Mouse (Mus musculus) forebrain, postnatal 0 days (tissue): Measurements from ENCODE around the gene Mafk. TPM values are rescaled to one million over a fixed set of nuclear protein-coding genes. Genes with fewer than 3 reads are reported as not detected.

Experiments
- ATAC-seq: fragments of 200-750 bp; cut with Nextera tagmentation; 2 replicates; pipeline ENCODE4 v1.8.0; 2017; ENCODE audit warnings: mild to moderate bottlenecking, moderate library complexity
- DNase-seq: peaks from one replicate; pipeline ENCODE4 v3.0.0-alpha.2; 2015
- H3K27ac ChIP-seq: fragments of 300-500 bp; sonication (generic); 2 replicates; pipeline ENCODE4 v1.5.1; 2014; ENCODE audit warnings: low read depth, mild to moderate bottlenecking, antibody characterized with exemption, low read length, moderate library complexity, mixed read lengths
- H3K27me3 ChIP-seq: fragments of 300-500 bp; sonication (generic); 2 replicates; pipeline ENCODE4 v1.6.1; 2014; ENCODE audit warnings: mild to moderate bottlenecking, low read length, mixed read lengths; ENCODE audit not compliant: insufficient read depth
- H3K36me3 ChIP-seq: fragments of 300-500 bp; sonication (generic); 2 replicates; pipeline ENCODE4 v1.6.1; 2014; ENCODE audit warnings: mild to moderate bottlenecking, moderate library complexity; ENCODE audit not compliant: insufficient read depth
- H3K4me1 ChIP-seq: fragments of 300-500 bp; sonication (generic); 2 replicates; pipeline ENCODE4 v1.6.1; 2014; ENCODE audit warnings: antibody characterized with exemption; ENCODE audit not compliant: insufficient read depth
- H3K4me2 ChIP-seq: fragments of 300-500 bp; sonication (generic); 2 replicates; pipeline ENCODE4 v1.6.1; 2014; ENCODE audit warnings: low read depth, mild to moderate bottlenecking, moderate library complexity
- H3K4me3 ChIP-seq: fragments of 300-500 bp; sonication (generic); 2 replicates; pipeline ENCODE4 v1.5.1; 2014; ENCODE audit warnings: low read depth, low read length, mixed read lengths
- H3K9ac ChIP-seq: fragments of 300-500 bp; sonication (generic); 2 replicates; pipeline ENCODE4 v1.6.1; 2014; ENCODE audit warnings: mild to moderate bottlenecking
- H3K9me3 ChIP-seq: fragments of 300-500 bp; sonication (generic); 2 replicates; pipeline ENCODE4 v1.6.1; 2016; ENCODE audit warnings: low read length
- CTCF ChIP-seq: sonication (generic); IDR thresholded peaks from 2 replicates; pipeline ENCODE4 v1.5.1; 2016; ENCODE audit warnings: antibody characterized with exemption, control low read depth, low read depth
- WGBS: fragments of 180-500 bp; shearing (Covaris S2); extraction: QIAGEN DNeasy Blood & Tissue Kit; methylation state at CpG from one replicate; pipeline ENCODE4 v1.1.7; 2014; 5-methylcytosine and 5-hydroxymethylcytosine counted together
- polyA plus RNA-seq: library from polyadenylated mRNA; unstranded; fragments of >200 nt; fragmentation: Nextera tagmentation; extraction: Ambion mirVana; gene quantifications from 2 replicates; pipeline ENCODE4 v1.2.1, GENCODE M21; 2015
- total RNA-seq: library from RNA; depleted of rRNA; stranded (reverse); fragments of >200 nt; gene quantifications from 2 replicates; pipeline ENCODE4 v1.2.3, GENCODE M21; 2014

Gene Mafk
- total and polyA plus RNA-seq, 2 experiments from 2014 or later = 9.6 to 23.2 TPM

DNA sequence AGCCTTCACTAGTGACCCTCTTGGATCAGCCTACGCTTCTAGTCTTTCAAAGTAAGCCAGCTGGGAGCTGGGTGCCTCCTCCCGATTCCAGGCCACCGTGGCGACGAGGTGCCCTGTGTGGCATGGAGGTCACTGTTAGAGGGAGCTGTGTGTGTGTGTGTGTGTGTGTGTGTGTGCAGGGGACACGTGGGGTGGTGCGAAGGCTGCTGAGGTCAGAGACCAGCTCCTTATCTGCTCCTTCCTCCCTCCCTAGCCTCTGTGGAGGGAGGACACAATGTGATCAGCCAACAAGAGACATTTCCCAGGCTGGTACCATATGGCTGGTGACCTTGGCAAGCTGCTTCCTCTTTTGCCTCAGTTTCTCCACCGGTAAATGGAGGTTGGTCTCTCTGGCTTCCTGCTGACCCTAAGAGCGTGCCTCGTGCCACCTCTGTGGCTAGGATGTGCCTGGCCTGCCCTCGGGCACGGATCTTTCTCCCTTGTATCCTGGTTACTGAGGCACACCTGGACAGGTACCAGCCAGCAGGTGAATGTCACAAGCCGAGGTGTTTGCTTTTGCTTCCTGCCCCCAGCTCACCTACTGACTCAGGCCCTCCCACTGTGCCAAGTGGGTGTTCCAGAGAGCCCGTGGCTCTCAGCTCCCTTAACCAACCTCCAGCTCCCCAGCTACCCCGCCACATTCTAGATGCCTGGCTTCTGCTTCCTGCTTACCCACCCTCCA, 20.5 kb downstream of the Mafk start:
- Histone ChIP-seq H3K27me3 (no peaks in the 10 kb centered on the region), H3K4me2 (no peak overlapping the region), H3K9me3 (no peaks in the 10 kb centered on the region), H3K4me1 (no peaks in the 10 kb centered on the region), H3K36me3 (no peaks in the 10 kb centered on the region), H3K4me3 (no peak overlapping the region), H3K9ac (no peak overlapping the region), H3K27ac (no peak overlapping the region)
- ATAC-seq (no peak), DNase-seq (no peak)
- no peak for TF ChIP-seq CTCF
- WGBS = 82% methylated on average over 15 of the region's 15 CpGs

- Histone ChIP-seq H3K9ac (no peak overlapping the region), H3K4me2 (no peak overlapping the region), H3K9me3 (no peaks in the 10 kb centered on the region), H3K4me1 (no peaks in the 10 kb centered on the region), H3K4me3 (no peak overlapping the region), H3K36me3 (no peaks in the 10 kb centered on the region), H3K27me3 (no peaks in the 10 kb centered on the region), H3K27ac (no peak overlapping the region)
- no peak for ATAC-seq
- 70% methylated on average over 20 of the region's 20 CpGs for WGBS
- DNase-seq = no peak
- TF ChIP-seq CTCF = no peak
These were observed 21.2 kb downstream of the Mafk start for GRCm38 (mm10) chr5:139812398-139813125.

DNA sequence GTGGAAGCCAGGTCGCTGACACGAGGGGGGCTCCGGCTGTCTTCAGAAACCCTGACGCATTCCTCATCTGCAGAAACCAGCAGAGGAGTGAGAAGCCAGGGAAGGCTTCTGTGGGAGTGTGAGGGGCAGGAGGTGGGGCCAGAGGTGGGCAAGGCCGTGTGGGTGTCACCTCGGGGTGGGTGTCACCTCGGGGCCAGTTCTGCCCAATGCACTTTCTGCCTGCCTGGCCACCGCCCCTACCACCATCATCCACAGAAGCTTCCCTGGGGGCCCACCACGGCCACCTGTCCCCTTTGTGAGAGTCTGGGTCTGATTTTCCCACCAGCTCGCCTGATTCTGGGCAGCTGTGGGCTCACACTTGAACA, 21.8 kb downstream of the Mafk start:
- Histone ChIP-seq H3K27me3 (no peaks in the 10 kb centered on the region), H3K36me3 (no peaks in the 10 kb centered on the region), H3K9me3 (no peaks in the 10 kb centered on the region), H3K4me1 (no peaks in the 10 kb centered on the region), H3K4me2 (no peak overlapping the region), H3K4me3 (no peak overlapping the region), H3K27ac (no peak overlapping the region), H3K9ac (no peak overlapping the region)
- no peak for DNase-seq
- ATAC-seq = no peak
- no peak for TF ChIP-seq CTCF
- WGBS = 60% methylated on average over 10 of the region's 10 CpGs

DNA sequence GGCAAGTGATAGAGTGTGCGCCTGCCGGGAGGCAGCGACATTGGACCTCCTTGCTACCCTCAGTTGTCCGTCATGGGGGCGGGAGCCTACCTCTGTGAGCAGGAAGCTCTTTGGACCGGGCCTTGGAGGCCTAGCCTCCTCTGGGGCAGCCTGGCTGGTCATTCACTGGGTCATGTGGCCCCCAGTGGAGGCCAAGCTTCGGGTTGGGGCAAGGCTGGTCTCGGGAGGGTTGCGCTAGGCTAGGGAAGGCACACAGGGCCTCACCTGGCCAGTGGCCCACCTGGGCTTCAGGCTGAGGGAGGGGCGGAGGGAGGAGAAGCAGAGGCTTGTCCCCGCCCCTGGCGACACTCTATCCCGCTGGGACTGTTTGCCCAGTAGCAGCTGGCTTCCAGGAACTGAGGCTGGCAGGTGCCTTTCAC, 22.7 kb downstream of the Mafk start:
- H3K27me3 ChIP-seq = no peaks in the 10 kb centered on the region
- TF ChIP-seq CTCF = no peak
- H3K9me3 ChIP-seq = no peaks in the 10 kb centered on the region
- H3K9ac ChIP-seq = no peak overlapping the region
- no peak overlapping the region for H3K27ac ChIP-seq
- DNase-seq = no peak
- no peak for ATAC-seq
- no peak overlapping the region for H3K4me3 ChIP-seq
- no peaks in the 10 kb centered on the region for H3K36me3 ChIP-seq
- no peak overlapping the region for H3K4me2 ChIP-seq
- H3K4me1 ChIP-seq = no peaks in the 10 kb centered on the region
- WGBS = 12% methylated on average over 13 of the region's 13 CpGs

GRCm38 (mm10) chr5:139815964-139816363, 24.7 kb downstream of the Mafk start:
- Histone ChIP-seq H3K9ac (no peak overlapping the region), H3K4me2 (no peak overlapping the region), H3K4me3 (no peak overlapping the region), H3K36me3 (0 out of 2 replicates have a peak, but pooled peaks cover under 1% of the 10 kb centered on the region), H3K4me1 (no peaks in the 10 kb centered on the region), H3K27me3 (no peaks in the 10 kb centered on the region), H3K9me3 (no peaks in the 10 kb centered on the region), H3K27ac (no peak overlapping the region)
- no peak for TF ChIP-seq CTCF
- ATAC-seq = no peak
- 67% methylated on average over 6 of the region's 6 CpGs for WGBS
- DNase-seq = no peak

DNA sequence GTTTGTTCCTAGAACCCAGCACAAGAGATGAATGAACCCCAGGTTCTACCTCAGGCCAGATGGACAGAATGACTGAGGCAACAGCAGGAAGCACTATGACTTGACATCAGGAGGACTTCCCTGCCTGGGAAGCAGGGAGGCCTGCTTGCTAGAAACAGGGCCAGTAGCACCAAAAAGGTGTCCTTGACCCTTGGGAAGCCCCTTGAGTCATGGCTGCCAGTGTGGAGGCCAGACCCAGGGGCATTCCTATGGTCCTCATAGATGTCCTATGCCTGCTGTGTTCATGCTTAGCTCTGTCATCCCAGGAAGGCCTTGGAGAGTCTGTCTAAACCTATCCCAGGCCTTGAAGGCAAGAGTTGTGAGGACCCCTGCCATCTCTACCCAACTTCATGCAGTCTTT, 25.1 kb downstream of the Mafk start:
- Histone ChIP-seq H3K36me3 (0 out of 2 replicates have a peak, but pooled peaks cover 3% of the 10 kb centered on the region), H3K9ac (no peak overlapping the region), H3K4me1 (no peaks in the 10 kb centered on the region), H3K9me3 (no peaks in the 10 kb centered on the region), H3K27ac (no peak overlapping the region), H3K4me2 (no peak overlapping the region), H3K27me3 (no peaks in the 10 kb centered on the region), H3K4me3 (no peak overlapping the region)
- no peak for ATAC-seq
- DNase-seq = no peak
- TF ChIP-seq CTCF = no peak

- DNase-seq (no peak), ATAC-seq (no peak)
- 0% methylated on average over 1 of the region's 1 CpGs for WGBS
- peaks cover 11% of the 10 kb centered on the region for H3K36me3 ChIP-seq
- no peak overlapping the region for H3K27ac ChIP-seq
- no peak overlapping the region for H3K9ac ChIP-seq
- H3K9me3 ChIP-seq = no peaks in the 10 kb centered on the region
- H3K27me3 ChIP-seq = no peaks in the 10 kb centered on the region
- H3K4me2 ChIP-seq = no peak overlapping the region
- no peaks in the 10 kb centered on the region for H3K4me1 ChIP-seq
- peak; percentile 70 for TF ChIP-seq CTCF
- H3K4me3 ChIP-seq = no peak overlapping the region
These were observed 26.0 kb downstream of the Mafk start for GRCm38 (mm10) chr5:139817292-139817691.
